Mouse (Mus musculus): ENCODE results near the gene Syngr3.
"Not testable (repeated sequence)": the region's sequence is repeated elsewhere in the genome, so short reads cannot be mapped to it uniquely, and the experiment has no call there.

Syngr3 gene

GRCm38 (mm10) chr17:24689251-24690081 is at the start of gene Syngr3:
Gene Syngr3 (minus strand): TSS chr17:24689955.
- in situ Hi-C loops (cut with MseI, MboI): no loop called here

DNA sequence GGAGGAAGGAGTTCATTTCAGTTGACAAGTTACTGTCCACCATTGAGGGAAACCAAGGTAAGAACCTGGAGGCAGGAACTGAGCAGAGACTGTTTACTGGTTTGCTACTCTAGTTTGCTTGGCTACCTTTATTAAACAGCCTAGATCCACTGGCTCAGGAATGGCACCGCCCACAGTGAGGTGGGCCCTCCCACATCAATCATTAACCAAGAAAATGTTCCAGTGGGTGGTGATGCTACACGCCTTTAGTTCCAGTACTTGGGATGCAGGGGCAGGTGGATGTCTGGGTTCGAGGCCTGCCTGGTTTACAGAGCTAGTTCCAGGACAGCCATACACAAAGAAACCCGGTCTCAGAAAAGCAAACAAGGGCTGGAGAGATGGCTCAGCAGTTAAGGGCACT is 48.5 kb upstream of the Syngr3 start:
- in situ Hi-C loops (cut with MseI, MboI): no loop called here

DNA sequence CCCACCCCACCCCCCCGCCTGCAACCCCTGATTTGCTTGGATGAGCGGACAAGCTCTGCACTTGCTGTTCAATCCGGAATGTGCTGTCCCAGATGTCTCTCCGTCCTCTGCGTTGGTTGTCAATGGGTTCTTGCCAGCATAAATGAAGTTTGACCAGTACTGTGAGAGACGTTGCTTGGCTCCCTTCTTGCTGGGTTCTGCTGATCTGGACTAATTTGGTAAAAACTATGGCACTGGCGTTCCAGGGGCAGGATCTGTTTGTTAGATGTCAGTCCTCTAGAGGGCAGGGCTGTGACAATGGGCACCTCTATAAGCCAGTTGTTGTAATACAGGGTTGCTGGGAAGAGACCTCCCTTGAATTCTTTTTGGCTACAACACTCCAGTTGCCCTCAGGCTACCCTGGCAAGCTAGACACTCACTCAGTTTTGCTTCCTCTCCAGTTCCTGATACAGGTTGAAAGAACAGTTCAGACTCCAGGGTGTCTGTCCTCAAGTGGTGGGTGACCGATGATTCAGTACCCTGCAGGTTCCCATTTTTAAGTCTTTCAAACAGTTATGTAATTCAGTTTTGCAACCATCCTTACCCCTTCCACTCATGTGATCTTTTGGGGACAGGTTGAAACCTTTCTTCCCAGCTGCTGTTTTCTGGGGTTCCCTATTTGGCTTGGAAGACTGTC is 47.5 kb upstream of the Syngr3 start:
- in situ Hi-C loops (cut with MseI, MboI): no loop called here

DNA sequence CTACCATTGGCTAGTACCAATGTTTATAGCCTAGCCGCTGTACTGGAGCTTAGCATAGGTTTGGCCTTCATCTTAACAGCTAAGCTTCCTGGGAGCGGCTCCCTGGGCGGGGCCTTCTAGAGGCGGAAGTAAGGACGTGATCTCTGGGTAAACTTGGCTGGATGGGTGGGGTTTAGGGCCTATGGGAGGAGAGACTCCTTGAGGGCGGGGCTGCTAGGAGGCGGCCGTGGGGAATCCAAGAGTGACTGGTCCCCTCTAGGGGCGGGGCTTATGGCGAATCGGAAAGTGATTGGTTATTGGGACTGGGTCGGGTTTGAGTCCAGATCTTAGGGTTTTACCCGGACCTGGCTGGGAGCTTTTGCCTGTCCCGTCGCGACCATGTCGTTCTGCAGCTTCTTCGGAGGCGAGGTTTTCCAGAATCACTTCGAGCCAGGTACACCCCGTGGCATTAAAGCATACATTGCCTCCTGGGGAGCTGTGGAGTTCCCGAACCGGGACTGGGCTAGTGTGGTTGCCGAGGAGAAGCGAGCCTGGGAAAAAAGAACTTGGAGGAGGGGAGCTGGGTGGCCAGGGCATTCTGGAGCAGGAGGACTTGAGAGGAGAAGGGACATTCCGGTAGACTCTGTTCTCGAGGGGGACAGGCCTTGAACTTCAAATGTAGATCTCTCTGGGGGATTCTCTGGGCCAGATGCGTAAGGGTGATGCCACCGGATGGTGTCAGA is 46.7 kb upstream of the Syngr3 start, which contains the start of gene Msrb1:
Gene Msrb1 (plus strand): TSS at position 313 of the 722 bp plus-strand sequence.
- in situ Hi-C loops (cut with MseI, MboI): no loop called here

GRCm38 (mm10) chr17:24735446-24735845 is 45.7 kb upstream of the Syngr3 start:
- in situ Hi-C loops (cut with MseI, MboI): no loop called here

GRCm38 (mm10) chr17:24734513-24734912 is 44.8 kb upstream of the Syngr3 start:
- in situ Hi-C loops (cut with MseI, MboI): no loop called here

DNA sequence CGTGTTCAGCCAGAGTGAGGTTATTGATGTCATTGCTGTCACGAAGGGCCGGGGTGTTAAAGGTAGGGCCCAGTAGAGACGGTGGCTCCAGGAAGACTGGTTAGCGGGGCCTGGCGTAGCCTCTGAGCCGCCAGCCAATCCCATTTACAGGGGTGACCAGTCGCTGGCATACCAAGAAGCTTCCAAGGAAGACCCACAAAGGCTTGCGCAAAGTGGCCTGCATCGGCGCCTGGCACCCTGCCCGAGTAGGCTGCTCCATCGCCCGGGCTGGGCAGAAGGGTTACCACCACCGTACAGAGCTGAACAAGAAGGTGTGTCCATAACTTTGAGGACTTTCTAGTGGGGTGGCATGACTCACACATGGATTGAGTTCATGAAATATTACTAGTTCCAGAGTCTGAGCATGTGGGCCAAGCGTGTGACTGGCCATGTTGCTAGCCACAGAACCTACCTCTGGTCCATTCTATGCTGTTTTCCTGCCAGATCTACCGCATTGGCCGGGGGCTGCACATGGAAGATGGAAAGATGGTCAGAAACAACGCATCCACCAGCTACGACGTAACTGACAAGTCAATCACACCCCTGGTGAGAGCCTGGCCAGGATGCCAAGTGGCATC is 43.8 kb upstream of the Syngr3 start:
- in situ Hi-C loops (cut with MseI, MboI): no loop called here

- in situ Hi-C loops (cut with MseI, MboI): no loop called here
These were observed 42.6 kb upstream of the Syngr3 start for GRCm38 (mm10) chr17:24732233-24732935.

- in situ Hi-C loops (cut with MseI, MboI): no loop called here
These were observed 41.0 kb upstream of the Syngr3 start for GRCm38 (mm10) chr17:24730787-24731186.

DNA sequence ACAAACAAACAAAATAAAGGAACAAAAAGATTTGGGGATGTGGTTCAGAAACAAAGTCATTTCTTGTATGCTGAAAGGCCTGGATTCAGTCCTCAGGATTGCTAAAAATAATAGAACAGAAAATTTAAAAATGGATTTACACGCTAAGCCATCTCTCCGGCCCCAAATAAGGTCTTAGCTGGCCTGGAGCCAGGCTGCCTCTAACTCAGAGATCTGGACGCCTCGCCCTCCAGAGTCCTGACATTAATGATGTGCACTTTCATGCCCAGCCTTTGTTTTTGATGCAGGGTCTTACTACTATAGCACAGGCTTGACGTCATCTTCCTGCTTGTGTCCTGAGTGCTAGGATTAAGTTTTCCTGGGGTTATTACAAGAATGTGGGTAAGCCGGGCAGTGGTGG is 39.3 kb upstream of the Syngr3 start:
- in situ Hi-C loops (cut with MseI, MboI): no loop called here

- in situ Hi-C loops (cut with MseI, MboI): no loop called here
These were observed 38.4 kb upstream of the Syngr3 start for GRCm38 (mm10) chr17:24728184-24728583.

- in situ Hi-C loops (cut with MseI, MboI): no loop called here
These were observed 37.9 kb upstream of the Syngr3 start, which contains the start of gene Rpl3l for GRCm38 (mm10) chr17:24727618-24728017. Gene Rpl3l (plus strand): TSS chr17:24727820.

GRCm38 (mm10) chr17:24725637-24726390 is 36.1 kb upstream of the Syngr3 start:
- in situ Hi-C loops (cut with MseI, MboI): no loop called here

DNA sequence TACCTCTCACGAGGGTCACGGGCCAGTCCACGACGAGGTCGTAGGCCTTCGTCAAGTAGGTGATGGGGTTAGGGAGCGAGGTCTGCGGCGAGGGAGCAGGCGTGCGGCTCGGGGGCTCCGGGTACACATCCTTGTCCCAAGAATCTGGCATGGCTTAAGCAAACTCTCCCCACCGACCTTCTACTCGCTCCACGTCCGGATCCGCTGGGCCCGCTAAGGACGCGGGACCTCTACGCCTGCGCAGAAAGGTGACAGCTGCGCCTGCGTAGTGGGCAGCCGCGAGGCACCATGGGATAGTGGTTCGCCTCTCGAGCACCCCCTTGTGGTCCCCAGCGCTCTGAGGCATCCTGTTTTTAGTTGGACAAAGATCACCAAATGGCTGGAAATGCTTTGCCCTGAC is 34.4 kb upstream of the Syngr3 start, which contains the start of gene Ndufb10:
Gene Ndufb10 (minus strand): TSS at position 295 of the 400 bp plus-strand sequence.
- in situ Hi-C loops (cut with MseI, MboI): no loop called here

DNA sequence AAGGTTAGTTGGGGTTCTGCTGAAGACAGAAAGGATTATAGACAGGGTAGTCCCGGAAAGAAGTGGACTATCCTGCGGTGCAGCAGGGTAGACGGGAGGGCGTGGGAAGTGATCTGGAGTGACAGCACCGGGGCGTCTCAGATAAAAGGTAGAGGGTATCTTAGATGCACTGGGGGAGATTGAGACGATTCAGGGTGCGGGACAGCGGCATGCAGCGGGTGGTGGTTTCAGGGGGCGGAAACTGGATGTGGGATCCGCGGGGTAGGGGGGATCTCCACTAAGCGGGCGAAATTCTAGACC is 34.1 kb upstream of the Syngr3 start:
- in situ Hi-C loops (cut with MseI, MboI): no loop called here

GRCm38 (mm10) chr17:24723122-24723880 is 33.5 kb upstream of the Syngr3 start:
- in situ Hi-C loops (cut with MseI, MboI): no loop called here

DNA sequence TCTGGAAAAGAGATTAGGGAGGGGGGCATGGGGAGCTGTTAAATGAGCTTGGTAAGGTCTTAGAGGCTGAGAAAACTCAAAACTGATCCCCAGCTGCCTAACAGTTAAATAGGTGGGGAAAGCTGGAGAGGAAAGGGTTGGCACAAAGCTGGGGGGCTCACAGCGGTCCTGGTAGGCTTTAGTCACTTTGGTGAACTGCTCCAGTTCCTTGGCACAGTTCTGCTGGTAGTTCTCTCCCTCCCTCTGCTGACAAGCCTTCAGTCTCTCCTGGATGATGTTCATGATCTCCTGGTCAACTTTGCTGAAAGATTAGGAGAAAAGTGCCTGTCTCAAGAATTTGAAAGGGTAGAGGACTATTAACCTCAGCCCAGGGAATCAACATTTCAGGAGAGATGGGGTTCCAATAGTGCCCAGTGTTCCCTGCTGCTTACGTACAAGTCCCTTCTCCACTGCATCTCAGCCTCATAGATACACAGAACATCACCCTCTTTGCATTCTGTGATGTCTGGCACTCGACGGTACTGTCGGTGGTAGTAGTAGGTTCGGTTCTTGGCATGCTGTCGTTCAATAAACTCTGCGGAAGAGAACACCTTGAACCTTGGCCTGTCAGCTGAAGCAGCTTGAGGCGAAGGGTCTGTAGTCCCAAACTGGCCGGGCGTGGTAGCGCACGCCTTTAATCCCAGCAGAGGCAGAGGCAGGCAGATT is 32.6 kb upstream of the Syngr3 start:
- in situ Hi-C loops (cut with MseI, MboI): no loop called here

- in situ Hi-C loops (cut with MseI, MboI): not testable (repeated sequence)
These were observed 31.7 kb upstream of the Syngr3 start for GRCm38 (mm10) chr17:24721383-24721955.

- in situ Hi-C loops (cut with MseI, MboI): not testable (repeated sequence)
These were observed 30.9 kb upstream of the Syngr3 start for GRCm38 (mm10) chr17:24720616-24721015.

Measured in mouse trophoblast stem cell (cell line).